Mouse (Mus musculus) inflammation-experienced regulatory T-cells, adult 16 weeks (primary cell): ENCODE data around the gene Olfr1373. TPM values are rescaled to one million over a fixed set of nuclear protein-coding genes. Genes with fewer than 3 reads are reported as not detected.

ENCODE experiments used
- polyA plus RNA-seq: library from polyadenylated mRNA; unstranded; fragments of 100-300 nt; shearing (Covaris generic); gene quantifications from one replicate; pipeline ENCODE4 v1.2.1, GENCODE M21; 2017

The Olfr1373 gene
- polyA plus RNA-seq, result not detected

GRCm38 (mm10) chr11:52145428-52145827 lies at the start of gene Olfr1373:
TSS of gene Olfr1373 (minus strand) at chr11:52145528.

GRCm38 (mm10) chr11:52098398-52098946 lies 46.9 kb downstream of the Olfr1373 start, which contains the start of gene Ppp2ca:
TSS of gene Ppp2ca (plus strand) at chr11:52098681.

Other genes starting within 250 kb of the Olfr1373 start
- 167 TPM for gene Cdkn2aipnl, start 177.9 kb downstream of the Olfr1373 start, polyA plus RNA-seq
- 300 TPM for gene Ube2b, start 144.8 kb downstream of the Olfr1373 start, polyA plus RNA-seq
- 7.6 TPM for gene Cdkl3, start 141.3 kb downstream of the Olfr1373 start, polyA plus RNA-seq
- 7.2 TPM for gene Ppp2ca, start 46.8 kb downstream of the Olfr1373 start, polyA plus RNA-seq
- not detected for gene Olfr1371, start 68.5 kb upstream of the Olfr1373 start, polyA plus RNA-seq
- gene Skp1a, start 86.5 kb upstream of the Olfr1373 start, polyA plus RNA-seq, result 349 TPM
- 221 TPM for gene Tcf7, start 137.5 kb upstream of the Olfr1373 start, polyA plus RNA-seq
- 98.7 TPM for gene Vdac1, start 215.3 kb upstream of the Olfr1373 start, polyA plus RNA-seq